Mouse (Mus musculus) stomach, postnatal 0 days (tissue): ENCODE data around the gene Rasgef1b.

ENCODE experiments used
- CTCF ChIP-seq: IDR thresholded peaks from 2 replicates; pipeline ENCODE4 v1.5.1; 2016; ENCODE audit warnings: antibody characterized with exemption, low read depth, mild to moderate bottlenecking, moderate library complexity
- EP300 ChIP-seq: optimal IDR thresholded peaks from 2 replicates; pipeline ENCODE3; 2016; ENCODE audit warnings: antibody characterized with exemption

DNA sequence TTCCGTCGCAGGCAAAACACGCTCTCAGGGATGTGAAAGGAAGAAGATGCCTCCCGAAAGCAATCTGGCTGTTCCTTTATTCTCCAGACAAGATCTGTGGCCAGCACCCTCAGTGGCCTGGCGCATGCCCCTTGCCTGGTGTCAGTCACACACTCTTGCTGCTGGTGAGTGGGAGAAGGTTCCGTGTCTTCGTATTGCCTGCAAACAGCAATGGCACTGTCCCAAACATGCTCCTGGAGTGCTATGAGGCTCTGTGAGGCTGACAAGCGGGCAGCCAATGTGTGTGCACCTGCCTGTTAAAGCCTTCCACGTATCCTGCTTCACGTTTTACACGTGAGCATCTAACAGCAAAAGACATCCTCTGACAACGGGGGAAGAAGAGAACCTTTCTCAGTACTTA is 25.0 kb upstream of the Rasgef1b start:
- no peak for TF ChIP-seq CTCF
- no peak for TF ChIP-seq EP300
